Mouse (Mus musculus) stomach, embryonic 14.5 days (tissue): ENCODE measurements at regions not wholly inside any gene's neighbourhood (a gene's known extent, or its start where the extent isn't known, plus 50 kb on each side); places are given as distances from the start of the nearest gene placed in this dataset.

Experiments used
- ATAC-seq: fragments of 200-750 bp; cut with Nextera tagmentation; 2 replicates; pipeline ENCODE4 v1.8.0; 2017; ENCODE audit warnings: low read depth, moderate TSS enrichment; ENCODE audit not compliant: insufficient number of reproducible peaks, insufficient read depth, low FRiP score
- H3K27ac ChIP-seq: fragments of 300-500 bp; sonication (generic); 2 replicates; pipeline ENCODE4 v1.5.1; 2014; ENCODE audit warnings: mild to moderate bottlenecking, low read length, moderate library complexity, mixed read lengths
- H3K27me3 ChIP-seq: fragments of 300-500 bp; sonication (generic); 2 replicates; pipeline ENCODE4 v1.6.1; 2014; ENCODE audit warnings: low read length, control low read depth, mixed read lengths; ENCODE audit not compliant: control insufficient read depth, insufficient read depth
- H3K36me3 ChIP-seq: fragments of 300-500 bp; sonication (generic); 2 replicates; pipeline ENCODE4 v1.6.1; 2014; ENCODE audit warnings: mild to moderate bottlenecking, control low read depth, low read length, moderate library complexity, mixed read lengths; ENCODE audit not compliant: control insufficient read depth, insufficient read depth
- H3K4me1 ChIP-seq: fragments of 300-500 bp; sonication (generic); 2 replicates; pipeline ENCODE4 v1.6.1; 2014; ENCODE audit warnings: low read length, control low read depth, mixed read lengths; ENCODE audit not compliant: control insufficient read depth, insufficient read depth
- H3K4me2 ChIP-seq: fragments of 300-500 bp; sonication (generic); replicated peaks from 2 replicates; pipeline ENCODE4 v1.6.1; 2014; ENCODE audit warnings: low read depth, low read length, control low read depth
- H3K4me3 ChIP-seq: fragments of 300-500 bp; sonication (generic); 2 replicates; pipeline ENCODE4 v1.5.1; 2014; ENCODE audit warnings: low read depth, low read length, control low read depth
- H3K9ac ChIP-seq: fragments of 300-500 bp; sonication (generic); replicated peaks from 2 replicates; pipeline ENCODE4 v1.6.1; 2014; ENCODE audit warnings: low read depth, mild to moderate bottlenecking, control low read depth, low read length, moderate library complexity, mixed read lengths
- H3K9me3 ChIP-seq: fragments of 300-500 bp; sonication (generic); 2 replicates; pipeline ENCODE4 v1.6.1; 2016; ENCODE audit warnings: low read depth, low read length, control low read depth; ENCODE audit not compliant: control insufficient read depth
- whole genome bisulfite sequencing: fragments of 180-500 bp; shearing (Covaris S2); extraction: QIAGEN DNeasy Blood & Tissue Kit; methylation state at CpG from one replicate; pipeline ENCODE4 v1.1.7; 2014; 5-methylcytosine and 5-hydroxymethylcytosine counted together

DNA sequence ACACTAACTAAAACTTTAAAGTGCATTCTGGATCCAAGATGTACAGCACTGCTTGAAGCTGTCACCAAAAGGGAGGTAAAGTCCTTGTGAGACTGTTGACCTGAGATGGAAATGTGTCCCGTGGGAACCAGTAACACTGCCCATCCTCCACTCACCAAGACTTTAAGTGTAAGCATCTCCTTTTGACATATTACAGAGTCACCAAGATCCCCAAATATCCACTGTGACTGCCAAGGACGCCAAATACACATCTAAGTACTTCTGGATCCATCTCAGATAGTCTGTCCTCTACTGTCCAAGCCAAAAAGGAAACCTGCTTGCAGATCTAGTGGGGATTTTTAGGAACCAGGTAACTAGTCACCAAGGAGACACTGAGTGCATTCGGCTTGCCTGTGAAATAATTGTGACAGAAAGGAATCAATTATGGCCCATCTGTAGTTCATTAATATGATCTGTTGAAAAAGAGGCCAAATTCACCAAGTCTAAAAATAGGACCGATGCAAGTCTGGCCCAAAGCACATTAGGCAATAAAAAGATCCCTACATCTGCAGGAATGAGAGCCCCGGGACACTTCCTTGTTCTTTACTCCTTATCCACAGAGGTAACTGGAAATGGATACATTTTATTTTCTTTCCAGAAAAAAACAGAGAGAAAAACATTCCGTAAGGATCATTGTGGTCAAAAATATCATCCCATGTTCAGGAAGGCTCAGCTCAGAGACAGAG is 157.8 kb upstream of the Irf2bp2 start:
- no peaks in the 10 kb centered on the region for H3K4me1 ChIP-seq
- no peaks in the 10 kb centered on the region for H3K9me3 ChIP-seq
- no peak overlapping the region for H3K4me3 ChIP-seq
- no peak overlapping the region for H3K9ac ChIP-seq
- WGBS, result 73% methylated on average over 6 of the region's 6 CpGs
- no peak overlapping the region for H3K4me2 ChIP-seq
- no peak overlapping the region for H3K27ac ChIP-seq
- no peak for ATAC-seq
- no peaks in the 10 kb centered on the region for H3K36me3 ChIP-seq
- H3K27me3 ChIP-seq, result no peaks in the 10 kb centered on the region

DNA sequence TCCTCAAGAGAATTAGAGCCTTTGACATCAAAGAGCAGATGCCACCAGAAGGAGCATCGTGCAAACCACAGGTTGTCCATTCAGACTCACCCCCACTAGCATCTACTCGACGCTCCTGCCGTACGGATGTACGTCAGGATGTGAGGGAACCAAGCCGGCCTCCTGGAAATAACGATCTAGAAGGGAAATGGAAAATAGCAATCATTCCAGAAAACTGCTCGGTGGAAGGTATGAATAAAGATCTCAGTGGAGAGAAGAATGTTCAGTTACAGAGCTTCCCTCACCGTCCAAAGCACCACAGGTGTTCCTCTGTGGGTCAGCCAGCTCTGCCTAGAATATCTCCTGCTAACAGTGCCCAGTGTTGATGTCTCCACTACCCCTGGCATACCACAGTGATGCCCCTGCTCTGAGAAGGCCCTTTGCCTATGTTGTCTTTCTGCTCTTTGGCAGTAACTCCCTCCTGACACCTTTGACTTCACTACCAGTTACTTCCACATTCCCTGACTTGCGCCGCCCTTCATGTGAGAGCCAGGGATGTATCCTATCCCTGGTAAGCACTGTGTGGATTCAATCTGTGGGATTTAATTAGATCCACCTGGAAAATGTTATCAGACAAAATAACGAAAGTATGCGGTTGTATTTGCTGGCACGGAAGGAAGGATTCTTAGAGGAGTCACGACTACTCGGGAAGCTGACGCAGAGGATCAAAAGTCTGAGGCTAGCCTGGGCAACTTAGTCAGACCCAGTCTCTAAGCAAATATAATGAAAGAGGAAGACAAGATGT is 152.4 kb upstream of the Irf2bp2 start:
- 77% methylated on average over 18 of the region's 18 CpGs for WGBS
- no peak overlapping the region for H3K4me3 ChIP-seq
- H3K9me3 ChIP-seq, result no peaks in the 10 kb centered on the region
- no peaks in the 10 kb centered on the region for H3K36me3 ChIP-seq
- no peaks in the 10 kb centered on the region for H3K27me3 ChIP-seq
- peaks cover 10% of the 10 kb centered on the region; the same call in 1 of the 2 replicates for H3K4me1 ChIP-seq
- no peak overlapping the region for H3K4me2 ChIP-seq
- ATAC-seq, result no peak
- H3K27ac ChIP-seq, result no peak overlapping the region
- H3K9ac ChIP-seq, result no peak overlapping the region

- Histone ChIP-seq H3K9me3 (no peaks in the 10 kb centered on the region), H3K27ac (peak overlapping the region; percentile 34; the same call in 1 of the 2 replicates), H3K4me2 (no peak overlapping the region), H3K4me3 (no peak overlapping the region), H3K9ac (no peak overlapping the region), H3K4me1 (peaks cover 10% of the 10 kb centered on the region; the same call in 1 of the 2 replicates), H3K36me3 (no peaks in the 10 kb centered on the region), H3K27me3 (no peaks in the 10 kb centered on the region)
- 32% methylated on average over 10 of the region's 10 CpGs for WGBS
- peak; percentile 31; the same call in 1 of the 2 replicates for ATAC-seq
Measured at GRCm38 (mm10) chr8:126744747-126745382, 151.1 kb upstream of the Irf2bp2 start.

GRCm38 (mm10) chr8:126743296-126743695 is 149.5 kb upstream of the Irf2bp2 start:
- WGBS, result 63% methylated on average over 9 of the region's 9 CpGs
- no peak for ATAC-seq
- Histone ChIP-seq H3K27ac (no peak overlapping the region), H3K4me1 (peaks cover 10% of the 10 kb centered on the region; the same call in 1 of the 2 replicates), H3K27me3 (no peaks in the 10 kb centered on the region), H3K36me3 (no peaks in the 10 kb centered on the region), H3K4me2 (no peak overlapping the region), H3K4me3 (no peak overlapping the region), H3K9ac (no peak overlapping the region), H3K9me3 (no peaks in the 10 kb centered on the region)

GRCm38 (mm10) chr8:126742081-126742480 is 148.3 kb upstream of the Irf2bp2 start:
- Histone ChIP-seq H3K4me1 (peaks cover 10% of the 10 kb centered on the region; the same call in 1 of the 2 replicates), H3K4me3 (no peak overlapping the region), H3K36me3 (no peaks in the 10 kb centered on the region), H3K4me2 (no peak overlapping the region), H3K27me3 (no peaks in the 10 kb centered on the region), H3K27ac (no peak overlapping the region), H3K9ac (no peak overlapping the region), H3K9me3 (no peaks in the 10 kb centered on the region)
- WGBS, result 90% methylated on average over 3 of the region's 3 CpGs
- no peak for ATAC-seq

DNA sequence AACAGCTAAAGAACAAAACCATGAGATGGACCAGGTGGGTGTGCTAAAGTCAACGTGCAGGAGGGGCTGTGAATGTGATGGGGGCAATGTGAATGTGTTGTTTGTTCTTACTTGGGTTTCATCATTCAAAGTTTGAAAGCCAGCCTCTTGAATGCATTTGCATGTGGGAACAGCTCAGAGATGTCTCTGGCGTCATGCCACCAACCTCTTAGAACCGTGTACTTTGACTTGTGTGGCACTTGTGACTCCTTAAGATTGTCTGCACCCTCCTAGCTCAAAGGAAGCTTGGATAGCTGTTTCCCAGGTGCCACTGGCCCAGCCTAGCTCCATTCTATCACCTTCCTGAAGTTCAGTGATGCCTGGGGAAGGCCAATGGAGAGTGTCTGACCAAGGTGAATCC is 147.2 kb upstream of the Irf2bp2 start:
- Histone ChIP-seq H3K36me3 (no peaks in the 10 kb centered on the region), H3K9me3 (no peaks in the 10 kb centered on the region), H3K4me3 (no peak overlapping the region), H3K27ac (no peak overlapping the region), H3K4me1 (peaks cover 17% of the 10 kb centered on the region), H3K4me2 (no peak overlapping the region), H3K27me3 (no peaks in the 10 kb centered on the region), H3K9ac (no peak overlapping the region)
- no peak for ATAC-seq
- WGBS, result 65% methylated on average over 3 of the region's 3 CpGs

DNA sequence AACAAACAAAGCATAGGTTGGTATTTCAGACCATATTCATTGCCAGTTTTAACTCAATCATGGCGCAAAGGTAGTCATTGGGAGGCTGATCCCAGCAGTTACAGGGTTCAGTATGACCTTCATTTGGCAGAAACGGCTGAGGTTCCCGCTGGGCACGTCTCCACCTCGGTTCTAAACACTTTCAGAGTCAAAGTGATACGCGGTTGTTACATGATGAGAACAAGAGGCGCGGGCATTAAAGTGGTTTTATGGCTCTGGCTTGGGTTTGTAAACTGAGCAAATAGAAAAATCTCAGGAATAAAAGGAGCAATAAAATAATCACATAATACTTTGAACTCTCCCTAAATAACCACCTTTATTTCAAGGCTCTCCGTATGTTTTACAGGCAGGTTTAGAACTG is 146.0 kb upstream of the Irf2bp2 start:
- Histone ChIP-seq H3K9ac (no peak overlapping the region), H3K27ac (no peak overlapping the region), H3K4me3 (no peak overlapping the region), H3K9me3 (no peaks in the 10 kb centered on the region), H3K4me1 (peaks cover 26% of the 10 kb centered on the region), H3K27me3 (no peaks in the 10 kb centered on the region), H3K36me3 (no peaks in the 10 kb centered on the region), H3K4me2 (no peak overlapping the region)
- 90% methylated on average over 10 of the region's 10 CpGs for WGBS
- no peak for ATAC-seq

- H3K9me3 ChIP-seq, result no peaks in the 10 kb centered on the region
- H3K27me3 ChIP-seq, result no peaks in the 10 kb centered on the region
- no peak overlapping the region for H3K4me3 ChIP-seq
- WGBS, result 22% methylated on average over 5 of the region's 5 CpGs
- no peaks in the 10 kb centered on the region for H3K36me3 ChIP-seq
- no peak overlapping the region for H3K4me2 ChIP-seq
- no peak overlapping the region for H3K9ac ChIP-seq
- H3K4me1 ChIP-seq, result peaks cover 33% of the 10 kb centered on the region
- no peak for ATAC-seq
- H3K27ac ChIP-seq, result peak overlapping the region; percentile 96
Measured at GRCm38 (mm10) chr8:126737032-126737431, 143.2 kb upstream of the Irf2bp2 start.
